Mouse (Mus musculus) spleen, adult 2 months (tissue): ENCODE data around the gene Apobec4. TPM values are rescaled to one million over a fixed set of nuclear protein-coding genes. Genes with fewer than 3 reads are reported as not detected.

Source experiments
- DNase-seq, 2 experiments: peaks; one replicate each; pipeline versions ENCODE4 v3.0.0 to v3.0.0-alpha.2; 2012 to 2021; ENCODE audit warnings: low spot score in 2 of 2, low read depth in 1 of 2
- H3K27ac ChIP-seq: fragments of 200-500 bp; 2 replicates; pipeline ENCODE4 v1.5.1; 2012; ENCODE audit warnings: low read length, inconsistent platforms; ENCODE audit not compliant: insufficient read depth
- H3K27me3 ChIP-seq: fragments of 200-500 bp; 2 replicates; pipeline ENCODE4 v1.6.1; 2012; ENCODE audit warnings: mild to moderate bottlenecking, moderate library complexity, low read length, inconsistent platforms; ENCODE audit not compliant: control insufficient read depth, insufficient read depth
- H3K36me3 ChIP-seq: fragments of 200-500 bp; 2 replicates; pipeline ENCODE4 v1.6.1; 2012; ENCODE audit warnings: mild to moderate bottlenecking, low read length, inconsistent platforms; ENCODE audit not compliant: control insufficient read depth, insufficient read depth
- H3K4me1 ChIP-seq: fragments of 200-500 bp; 2 replicates; pipeline ENCODE4 v1.6.1; 2011; ENCODE audit warnings: inconsistent platforms; ENCODE audit not compliant: control insufficient read depth, insufficient read depth, insufficient read length
- H3K4me3 ChIP-seq: fragments of 200-500 bp; 2 replicates; pipeline ENCODE4 v1.5.1; 2011; ENCODE audit warnings: mild to moderate bottlenecking, inconsistent platforms; ENCODE audit not compliant: insufficient read depth, insufficient read length; ENCODE audit errors: extremely low read depth
- CTCF ChIP-seq: fragments of 200-500 bp; IDR thresholded peaks from 2 replicates; pipeline ENCODE4 v1.5.1; 2011; ENCODE audit warnings: mild to moderate bottlenecking, inconsistent platforms; ENCODE audit not compliant: insufficient read depth, insufficient read length, insufficient replicate concordance; ENCODE audit errors: extremely low read depth
- POLR2A ChIP-seq: fragments of 200-500 bp; IDR thresholded peaks from 2 replicates; pipeline ENCODE4 v1.6.1; 2011; ENCODE audit warnings: low read depth, low read length, inconsistent platforms
- WGBS: fragments of 180-500 bp; shearing (Covaris S2); methylation state at CpG from one replicate; pipeline ENCODE4 v1.1.7; 2018; 5-methylcytosine and 5-hydroxymethylcytosine counted together
- polyA plus RNA-seq: library from polyadenylated mRNA; depleted of rRNA; stranded (reverse); fragments of >200 nt; gene quantifications from 2 replicates; pipeline ENCODE4 v1.2.3, GENCODE M21; 2012; rRNA removed

The Apobec4 gene
- polyA plus RNA-seq: not detected in 2 replicates

- Histone ChIP-seq H3K4me1 (peaks cover 2% of the 10 kb centered on the region; the same call in 1 of the 2 replicates), H3K4me3 (no peak within 1 kb of the TSS), H3K27me3 (no peaks in the 10 kb centered on the region), H3K36me3 (no peaks in the 10 kb centered on the region), H3K27ac (no peak within 1 kb of the TSS)
- TF ChIP-seq POLR2A (no peak), CTCF (no peak)
- 72% methylated on average over 13 of the region's 13 CpGs for WGBS
- no peak for DNase-seq
These were observed at the start of gene Apobec4 for GRCm38 (mm10) chr1:152750312-152750965. Gene Apobec4 (plus strand): TSS chr1:152750551.

GRCm38 (mm10) chr1:152701066-152701465 lies 49.3 kb upstream of the Apobec4 start:
- WGBS: 87% methylated on average over 5 of the region's 5 CpGs
- no peak overlapping the region for H3K27ac ChIP-seq
- no peaks in the 10 kb centered on the region for H3K36me3 ChIP-seq
- TF ChIP-seq CTCF: no peak
- TF ChIP-seq POLR2A: no peak
- no peaks in the 10 kb centered on the region for H3K27me3 ChIP-seq
- H3K4me1 ChIP-seq: peaks cover 3% of the 10 kb centered on the region; the same call in 1 of the 2 replicates
- no peak overlapping the region for H3K4me3 ChIP-seq
- no peak for DNase-seq

GRCm38 (mm10) chr1:152702920-152703319 lies 47.4 kb upstream of the Apobec4 start:
- Histone ChIP-seq H3K27ac (no peak overlapping the region), H3K36me3 (no peaks in the 10 kb centered on the region), H3K4me3 (no peak overlapping the region), H3K27me3 (no peaks in the 10 kb centered on the region), H3K4me1 (no peaks in the 10 kb centered on the region)
- DNase-seq: no peak
- TF ChIP-seq POLR2A (no peak), CTCF (no peak)
- 81% methylated on average over 6 of the region's 6 CpGs for WGBS

- H3K36me3 ChIP-seq: no peaks in the 10 kb centered on the region
- TF ChIP-seq POLR2A (no peak), CTCF (no peak)
- WGBS: 57% methylated on average over 6 of the region's 6 CpGs
- no peak for DNase-seq
- no peaks in the 10 kb centered on the region for H3K27me3 ChIP-seq
- no peaks in the 10 kb centered on the region for H3K4me1 ChIP-seq
- no peak overlapping the region for H3K4me3 ChIP-seq
- no peak overlapping the region for H3K27ac ChIP-seq
These were observed 46.4 kb upstream of the Apobec4 start for GRCm38 (mm10) chr1:152703941-152704340.

- no peaks in the 10 kb centered on the region for H3K4me1 ChIP-seq
- WGBS: 95% methylated on average over 2 of the region's 2 CpGs
- DNase-seq: no peak
- H3K4me3 ChIP-seq: no peak overlapping the region
- H3K27ac ChIP-seq: no peak overlapping the region
- H3K36me3 ChIP-seq: no peaks in the 10 kb centered on the region
- TF ChIP-seq POLR2A: no peak
- TF ChIP-seq CTCF: no peak
- no peaks in the 10 kb centered on the region for H3K27me3 ChIP-seq
These were observed 42.8 kb upstream of the Apobec4 start for GRCm38 (mm10) chr1:152707560-152707959.

GRCm38 (mm10) chr1:152711037-152711436 lies 39.3 kb upstream of the Apobec4 start:
- 83% methylated on average over 4 of the region's 4 CpGs for WGBS
- H3K4me1 ChIP-seq: no peaks in the 10 kb centered on the region

GRCm38 (mm10) chr1:152713924-152714323 lies 36.4 kb upstream of the Apobec4 start:
- Histone ChIP-seq H3K4me1 (peaks cover 4% of the 10 kb centered on the region; the same call in 1 of the 2 replicates), H3K27me3 (no peaks in the 10 kb centered on the region), H3K4me3 (no peak overlapping the region), H3K27ac (no peak overlapping the region), H3K36me3 (no peaks in the 10 kb centered on the region)
- WGBS: 91% methylated on average over 4 of the region's 4 CpGs
- no peak for TF ChIP-seq POLR2A
- TF ChIP-seq CTCF: no peak
- no peak for DNase-seq

More at GRCm38 (mm10) chr1:152711037-152711436, 39.3 kb upstream of the Apobec4 start:
- TF ChIP-seq CTCF (no peak), POLR2A (no peak)
- Histone ChIP-seq H3K27me3 (no peaks in the 10 kb centered on the region), H3K27ac (no peak overlapping the region), H3K36me3 (no peaks in the 10 kb centered on the region), H3K4me3 (no peak overlapping the region)
- no peak for DNase-seq
